Mouse (Mus musculus): ENCODE measurements at regions not wholly inside any gene's neighbourhood (a gene's known extent, or its start where the extent isn't known, plus 50 kb on each side); places are given as distances from the start of the nearest gene placed in this dataset.

DNA sequence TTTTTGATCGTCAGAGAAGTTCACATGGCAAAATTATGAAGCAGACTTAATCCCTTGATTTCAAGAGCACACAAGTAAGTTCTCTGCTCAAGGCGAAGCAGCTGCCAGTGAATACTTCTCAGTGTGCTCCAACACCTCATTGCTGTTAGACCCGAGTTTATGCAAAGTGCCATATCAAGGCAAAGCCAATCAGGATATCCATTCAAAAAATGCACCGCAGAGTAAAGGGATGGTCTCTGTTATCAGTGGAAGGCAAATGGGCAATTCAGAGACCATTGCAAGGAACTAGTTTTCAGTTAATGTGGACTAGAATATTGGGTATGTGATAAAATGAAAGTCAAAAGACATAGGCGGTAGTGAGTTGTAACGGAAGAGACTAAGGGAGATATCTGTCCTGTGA, 820.2 kb upstream of the Lrrn3 start:
- TF ChIP-seq CTCF (IDR thresholded peaks at IDR 0.05; ENCODE audit: control insufficient read depth, insufficient read depth, insufficient replicate concordance, low read depth, low read length): no peak
- TF ChIP-seq POLR2A (IDR thresholded peaks at IDR 0.05; ENCODE audit: control insufficient read depth, low read depth, low read length): no peak

Measured in testis, adult 2 months (tissue).